Mouse (Mus musculus): ENCODE data around the gene Tgfa. TPM values are rescaled to one million over a fixed set of nuclear protein-coding genes. Genes with fewer than 3 reads are reported as not detected.

Tgfa gene
- polyA plus RNA-seq, 1 experiment from 2014 or later: 12.3 TPM

DNA sequence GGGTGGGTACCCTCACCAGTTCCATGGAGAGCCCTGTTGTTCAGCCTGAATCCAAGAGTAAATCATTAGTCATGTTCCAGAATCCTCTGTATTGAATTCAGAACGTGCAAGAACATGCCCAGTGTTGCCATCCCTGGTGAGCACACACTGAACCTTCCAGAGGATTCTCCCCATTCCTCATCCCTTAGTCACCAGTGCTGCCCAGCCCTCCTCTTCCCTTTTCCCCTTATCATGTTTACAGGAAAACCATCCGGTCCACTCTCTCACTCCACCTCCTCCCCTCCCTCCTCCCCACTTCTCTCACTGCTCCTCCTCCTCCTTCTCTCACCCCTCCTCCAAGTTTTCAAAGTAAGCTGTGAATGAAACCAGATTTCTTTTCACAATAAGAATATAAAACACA, 14.4 kb upstream of the Tgfa start:
- H3K36me3 ChIP-seq (ENCODE audit: control insufficient read depth, insufficient read depth, low read length): no peaks in the 10 kb centered on the region
- no peak overlapping the region for H3K27ac ChIP-seq (ENCODE audit: low read depth, low read length)
- no peaks in the 10 kb centered on the region for H3K27me3 ChIP-seq (ENCODE audit: control insufficient read depth, insufficient read depth, low read length)
- H3K9me3 ChIP-seq (ENCODE audit: control insufficient read depth, low read length): no peaks in the 10 kb centered on the region
- no peak overlapping the region for H3K9ac ChIP-seq (ENCODE audit: low read depth, low read length)
- WGBS: 33% methylated on average over 2 of the region's 2 CpGs
- peaks cover 17% of the 10 kb centered on the region; the same call in 1 of the 2 replicates for H3K4me1 ChIP-seq (ENCODE audit: control insufficient read depth, insufficient read depth, low read length)
- H3K4me3 ChIP-seq (ENCODE audit: low read length): no peak overlapping the region
- no peak for ATAC-seq (ENCODE audit: low FRiP score, low TSS enrichment)
- no peak overlapping the region for H3K4me2 ChIP-seq (replicated peaks; ENCODE audit: low read depth, low read length)

GRCm38 (mm10) chr6:86182016-86182415, 13.0 kb upstream of the Tgfa start:
- H3K27me3 ChIP-seq (ENCODE audit: control insufficient read depth, insufficient read depth, low read length): no peaks in the 10 kb centered on the region
- no peaks in the 10 kb centered on the region for H3K9me3 ChIP-seq (ENCODE audit: control insufficient read depth, low read length)
- H3K36me3 ChIP-seq (ENCODE audit: control insufficient read depth, insufficient read depth, low read length): no peaks in the 10 kb centered on the region
- ATAC-seq (ENCODE audit: low FRiP score, low TSS enrichment): no peak
- H3K4me2 ChIP-seq (replicated peaks; ENCODE audit: low read depth, low read length): no peak overlapping the region
- no peak overlapping the region for H3K4me3 ChIP-seq (ENCODE audit: low read length)
- peaks cover 17% of the 10 kb centered on the region; the same call in 1 of the 2 replicates for H3K4me1 ChIP-seq (ENCODE audit: control insufficient read depth, insufficient read depth, low read length)
- WGBS: 72% methylated on average over 9 of the region's 9 CpGs
- no peak overlapping the region for H3K27ac ChIP-seq (ENCODE audit: low read depth, low read length)
- no peak overlapping the region for H3K9ac ChIP-seq (ENCODE audit: low read depth, low read length)

GRCm38 (mm10) chr6:86182626-86183025, 12.4 kb upstream of the Tgfa start:
- ATAC-seq (ENCODE audit: low FRiP score, low TSS enrichment): no peak
- WGBS: 81% methylated on average over 5 of the region's 5 CpGs

GRCm38 (mm10) chr6:86186106-86186955, 8.7 kb upstream of the Tgfa start:
- Histone ChIP-seq H3K4me1 (ENCODE audit: control insufficient read depth, insufficient read depth, low read length) (peaks cover 7% of the 10 kb centered on the region; the same call in 1 of the 2 replicates), H3K27me3 (ENCODE audit: control insufficient read depth, insufficient read depth, low read length) (no peaks in the 10 kb centered on the region; the same call in 1 of the 2 replicates), H3K4me3 (ENCODE audit: low read length) (no peak overlapping the region), H3K9me3 (ENCODE audit: control insufficient read depth, low read length) (no peaks in the 10 kb centered on the region), H3K9ac (ENCODE audit: low read depth, low read length) (no peak overlapping the region), H3K27ac (ENCODE audit: low read depth, low read length) (peak overlapping the region; percentile 59; the same call in 1 of the 2 replicates), H3K36me3 (ENCODE audit: control insufficient read depth, insufficient read depth, low read length) (no peaks in the 10 kb centered on the region), H3K4me2 (replicated peaks; ENCODE audit: low read depth, low read length) (no peak overlapping the region)
- WGBS: 34% methylated on average over 14 of the region's 14 CpGs
- peak; percentile 32; the same call in 1 of the 2 replicates for ATAC-seq (ENCODE audit: low FRiP score, low TSS enrichment)

More at GRCm38 (mm10) chr6:86182626-86183025, 12.4 kb upstream of the Tgfa start:
- no peaks in the 10 kb centered on the region for H3K27me3 ChIP-seq (ENCODE audit: control insufficient read depth, insufficient read depth, low read length)
- H3K4me3 ChIP-seq (ENCODE audit: low read length): no peak overlapping the region
- peaks cover 17% of the 10 kb centered on the region; the same call in 1 of the 2 replicates for H3K4me1 ChIP-seq (ENCODE audit: control insufficient read depth, insufficient read depth, low read length)
- no peaks in the 10 kb centered on the region for H3K36me3 ChIP-seq (ENCODE audit: control insufficient read depth, insufficient read depth, low read length)
- H3K9ac ChIP-seq (ENCODE audit: low read depth, low read length): no peak overlapping the region
- 0 out of 2 replicates have a peak overlapping the region, but pooled peaks have one; percentile 7 for H3K27ac ChIP-seq (ENCODE audit: low read depth, low read length)
- no peak overlapping the region for H3K4me2 ChIP-seq (replicated peaks; ENCODE audit: low read depth, low read length)
- no peaks in the 10 kb centered on the region for H3K9me3 ChIP-seq (ENCODE audit: control insufficient read depth, low read length)

DNA sequence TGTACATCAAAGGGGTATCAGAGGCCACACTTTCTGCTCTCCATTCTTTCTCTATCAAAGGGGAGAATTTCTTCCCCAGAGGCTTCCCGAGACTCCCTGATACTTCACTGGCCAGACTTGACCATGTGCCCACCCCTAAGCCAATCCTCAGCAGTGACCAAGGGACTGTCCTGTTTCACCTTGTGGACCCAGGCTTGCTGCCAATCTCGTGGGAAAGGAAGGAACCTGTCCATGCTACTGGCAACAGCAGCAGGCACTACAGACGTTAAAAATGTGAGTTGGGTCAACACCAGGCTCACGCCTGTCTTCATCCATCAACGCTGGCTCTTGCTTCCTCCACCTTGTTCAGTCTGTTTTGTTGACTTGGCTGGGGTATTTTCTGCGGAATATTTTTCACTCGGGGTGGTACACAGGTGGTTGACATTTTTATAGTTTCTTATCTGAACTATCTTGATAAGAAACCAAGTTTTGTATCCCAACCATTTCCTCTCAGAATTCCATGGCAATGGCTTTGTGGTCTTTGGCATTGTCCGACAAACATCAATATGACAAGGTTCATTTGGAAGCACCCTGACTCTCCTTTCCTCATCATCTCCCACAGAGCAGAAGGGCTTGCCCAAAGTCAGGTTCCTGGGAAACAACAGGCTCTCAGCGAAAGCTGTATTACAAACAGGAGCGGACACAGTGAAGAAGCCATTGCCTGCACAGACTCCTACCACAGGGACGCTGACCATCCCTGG, 6.1 kb upstream of the Tgfa start:
- Histone ChIP-seq H3K27ac (ENCODE audit: low read depth, low read length) (no peak overlapping the region), H3K9ac (ENCODE audit: low read depth, low read length) (no peak overlapping the region), H3K4me3 (ENCODE audit: low read length) (no peak overlapping the region), H3K27me3 (ENCODE audit: control insufficient read depth, insufficient read depth, low read length) (no peaks in the 10 kb centered on the region; the same call in 1 of the 2 replicates), H3K36me3 (ENCODE audit: control insufficient read depth, insufficient read depth, low read length) (no peaks in the 10 kb centered on the region), H3K4me1 (ENCODE audit: control insufficient read depth, insufficient read depth, low read length) (no peaks in the 10 kb centered on the region), H3K4me2 (replicated peaks; ENCODE audit: low read depth, low read length) (no peak overlapping the region), H3K9me3 (ENCODE audit: control insufficient read depth, low read length) (no peaks in the 10 kb centered on the region)
- no peak for ATAC-seq (ENCODE audit: low FRiP score, low TSS enrichment)
- 75% methylated on average over 11 of the region's 11 CpGs for WGBS

GRCm38 (mm10) chr6:86190622-86191021, 4.4 kb upstream of the Tgfa start:
- Histone ChIP-seq H3K4me1 (ENCODE audit: control insufficient read depth, insufficient read depth, low read length) (no peaks in the 10 kb centered on the region), H3K27me3 (ENCODE audit: control insufficient read depth, insufficient read depth, low read length) (no peaks in the 10 kb centered on the region; the same call in 1 of the 2 replicates), H3K9me3 (ENCODE audit: control insufficient read depth, low read length) (no peaks in the 10 kb centered on the region), H3K4me3 (ENCODE audit: low read length) (no peak overlapping the region), H3K27ac (ENCODE audit: low read depth, low read length) (no peak overlapping the region), H3K9ac (ENCODE audit: low read depth, low read length) (no peak overlapping the region), H3K4me2 (replicated peaks; ENCODE audit: low read depth, low read length) (no peak overlapping the region), H3K36me3 (ENCODE audit: control insufficient read depth, insufficient read depth, low read length) (no peaks in the 10 kb centered on the region)
- 90% methylated on average over 3 of the region's 3 CpGs for WGBS
- no peak for ATAC-seq (ENCODE audit: low FRiP score, low TSS enrichment)

DNA sequence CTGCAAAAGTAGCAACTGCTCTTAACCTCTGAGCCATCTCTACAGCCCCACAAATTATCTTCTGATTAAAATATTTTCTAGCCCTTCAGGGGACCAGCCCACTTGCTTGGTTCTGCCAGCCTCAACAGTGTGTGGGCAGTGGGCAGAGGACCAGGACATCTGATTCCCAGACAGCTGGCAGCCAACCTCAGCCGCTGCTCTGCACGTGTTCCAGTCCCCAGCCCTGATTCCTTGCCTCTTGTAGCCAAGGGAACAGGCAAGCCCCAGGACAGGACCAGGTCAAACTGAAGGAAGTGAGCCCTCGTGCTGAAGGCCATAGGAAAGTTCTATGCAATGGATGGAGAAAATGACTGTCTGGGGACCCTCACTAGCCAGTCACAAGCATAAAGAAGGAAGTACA, 2.0 kb upstream of the Tgfa start:
- Histone ChIP-seq H3K9me3 (ENCODE audit: control insufficient read depth, low read length) (no peaks in the 10 kb centered on the region), H3K4me2 (replicated peaks; ENCODE audit: low read depth, low read length) (no peak overlapping the region), H3K36me3 (ENCODE audit: control insufficient read depth, insufficient read depth, low read length) (no peaks in the 10 kb centered on the region), H3K9ac (ENCODE audit: low read depth, low read length) (no peak overlapping the region), H3K4me1 (ENCODE audit: control insufficient read depth, insufficient read depth, low read length) (peaks cover 14% of the 10 kb centered on the region; the same call in 1 of the 2 replicates), H3K4me3 (ENCODE audit: low read length) (no peak overlapping the region), H3K27ac (ENCODE audit: low read depth, low read length) (no peak overlapping the region), H3K27me3 (ENCODE audit: control insufficient read depth, insufficient read depth, low read length) (no peaks in the 10 kb centered on the region; the same call in 1 of the 2 replicates)
- no peak for ATAC-seq (ENCODE audit: low FRiP score, low TSS enrichment)
- WGBS: 68% methylated on average over 3 of the region's 3 CpGs

DNA sequence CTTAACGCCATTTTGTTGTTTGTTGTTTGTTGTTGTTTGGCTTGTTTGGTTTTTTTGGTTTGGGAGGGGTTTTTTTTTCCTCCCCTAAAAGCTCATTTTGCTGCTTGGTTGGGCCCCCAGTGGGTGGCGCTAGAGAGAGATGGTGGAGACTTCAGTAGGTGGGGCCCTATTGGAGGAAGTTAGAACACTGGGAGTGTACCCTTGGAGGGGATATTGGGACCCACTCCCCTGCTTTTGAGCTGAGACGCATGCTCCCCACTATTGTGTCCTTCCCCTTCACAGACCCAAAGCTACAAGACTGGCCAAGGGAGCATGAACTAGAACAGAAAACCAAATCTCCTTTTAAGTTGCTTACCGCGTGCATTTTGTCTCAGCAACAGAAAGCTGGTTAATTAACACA, 1.1 kb upstream of the Tgfa start:
- H3K9me3 ChIP-seq (ENCODE audit: control insufficient read depth, low read length): no peaks in the 10 kb centered on the region
- H3K4me1 ChIP-seq (ENCODE audit: control insufficient read depth, insufficient read depth, low read length): peaks cover 14% of the 10 kb centered on the region; the same call in 1 of the 2 replicates
- no peaks in the 10 kb centered on the region for H3K36me3 ChIP-seq (ENCODE audit: control insufficient read depth, insufficient read depth, low read length)
- WGBS: 52% methylated on average over 5 of the region's 5 CpGs
- H3K4me2 ChIP-seq (replicated peaks; ENCODE audit: low read depth, low read length): no peak overlapping the region; the same call in 1 of the 2 replicates
- no peak overlapping the region for H3K27ac ChIP-seq (ENCODE audit: low read depth, low read length)
- no peak overlapping the region for H3K4me3 ChIP-seq (ENCODE audit: low read length)
- ATAC-seq (ENCODE audit: low FRiP score, low TSS enrichment): no peak
- no peak overlapping the region for H3K9ac ChIP-seq (ENCODE audit: low read depth, low read length)
- H3K27me3 ChIP-seq (ENCODE audit: control insufficient read depth, insufficient read depth, low read length): no peaks in the 10 kb centered on the region; the same call in 1 of the 2 replicates
